Mouse (Mus musculus) embryonic fibroblast, embryonic 13.5 days (primary cell): ENCODE results near the gene Ren1. TPM values are rescaled to one million over a fixed set of nuclear protein-coding genes. Genes with fewer than 3 reads are reported as not detected.

ENCODE experiments used
- H3K27ac ChIP-seq: 2 replicates; pipeline ENCODE4 v1.5.1; 2012; ENCODE audit warnings: low read length, control low read depth, inconsistent platforms; ENCODE audit not compliant: insufficient read depth
- H3K4me1 ChIP-seq: 2 replicates; pipeline ENCODE4 v1.6.1; 2011; ENCODE audit warnings: low read length; ENCODE audit not compliant: control insufficient read depth, insufficient read depth
- H3K4me3 ChIP-seq: 2 replicates; pipeline ENCODE4 v1.5.1; 2011; ENCODE audit warnings: mild to moderate bottlenecking, control low read depth, low read length; ENCODE audit not compliant: insufficient read depth
- CTCF ChIP-seq: IDR thresholded peaks from 2 replicates; pipeline ENCODE4 v1.5.1; 2011; ENCODE audit warnings: mild to moderate bottlenecking, control low read depth, low read length, moderate library complexity, borderline replicate concordance; ENCODE audit not compliant: insufficient read depth
- POLR2A ChIP-seq: IDR thresholded peaks from 2 replicates; pipeline ENCODE4 v1.6.1; 2011; ENCODE audit warnings: low read depth, mild to moderate bottlenecking, control low read depth, low read length, moderate library complexity
- polyA plus RNA-seq: library from polyadenylated mRNA; stranded (reverse); fragments of >200 nt; gene quantifications from 2 replicates; pipeline ENCODE4 v1.2.4, GENCODE M21; 2011; ENCODE audit warnings: low read depth; ENCODE audit not compliant: missing spikeins, insufficient read length

Ren1 gene
- polyA plus RNA-seq, 1 experiment = not detected

DNA sequence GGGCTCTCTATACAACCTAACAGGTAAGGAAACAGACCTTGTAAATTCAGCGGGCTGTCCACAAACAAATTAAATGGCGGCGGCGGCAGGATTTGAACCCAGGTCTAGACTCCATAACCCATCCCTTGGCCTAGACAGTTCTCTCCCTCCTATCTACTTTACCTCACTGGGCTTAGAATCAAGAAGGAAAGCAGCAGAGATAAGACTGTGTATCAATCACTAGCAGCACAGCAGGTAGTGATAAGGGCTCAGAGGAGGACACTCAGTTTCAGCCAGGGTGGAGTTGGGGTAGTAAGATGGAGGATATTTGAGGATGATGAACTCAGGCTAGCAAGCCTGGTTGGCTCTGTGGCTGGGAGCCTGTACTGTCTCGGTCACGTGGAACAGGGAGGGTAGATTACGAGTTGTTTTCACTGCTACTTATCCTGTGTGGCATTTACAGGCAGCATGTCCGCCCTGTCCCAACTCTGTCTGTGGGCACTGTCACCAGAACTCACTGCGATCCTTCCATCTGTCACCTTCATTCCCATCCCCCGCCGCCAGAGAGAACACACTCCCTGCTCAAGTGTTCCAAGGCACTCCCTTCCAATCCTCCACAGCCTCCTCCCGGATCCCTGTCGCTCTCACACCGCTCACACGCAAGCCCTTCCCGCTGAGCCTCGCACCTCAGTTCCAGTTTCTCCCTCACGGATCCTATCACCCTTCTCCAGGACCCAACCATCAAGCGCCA lies 37.4 kb downstream of the Ren1 start:
- TF ChIP-seq CTCF (no peak), POLR2A (no peak)
- no peak overlapping the region for H3K27ac ChIP-seq
- no peaks in the 10 kb centered on the region for H3K4me1 ChIP-seq
- H3K4me3 ChIP-seq = no peak overlapping the region

GRCm38 (mm10) chr1:133394702-133395101 lies 44.4 kb downstream of the Ren1 start:
- TF ChIP-seq CTCF (no peak), POLR2A (no peak)
- no peak overlapping the region for H3K4me3 ChIP-seq
- no peak overlapping the region for H3K27ac ChIP-seq
- no peaks in the 10 kb centered on the region for H3K4me1 ChIP-seq

- H3K27ac ChIP-seq = no peak overlapping the region
These were observed 46.4 kb downstream of the Ren1 start for GRCm38 (mm10) chr1:133396693-133397092.

DNA sequence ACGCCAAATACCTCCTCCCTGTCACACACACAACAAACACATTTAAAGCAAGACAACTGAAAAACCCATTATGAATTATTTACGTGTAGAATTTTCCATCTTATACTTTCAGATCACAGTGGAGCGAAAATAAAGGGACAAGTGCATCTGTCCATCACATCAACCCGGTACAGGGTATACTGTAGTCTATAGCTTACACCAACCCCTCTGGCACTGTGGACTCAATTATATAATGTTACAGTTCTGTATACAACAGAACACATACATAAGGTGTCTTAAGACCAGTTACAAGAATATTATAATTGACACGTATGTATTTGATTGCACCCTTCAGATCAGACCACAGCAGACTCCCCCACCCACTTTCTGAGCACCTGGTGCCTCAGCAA lies 46.8 kb downstream of the Ren1 start:
- Histone ChIP-seq H3K27ac (no peak overlapping the region), H3K4me3 (no peak overlapping the region), H3K4me1 (no peaks in the 10 kb centered on the region)
- TF ChIP-seq CTCF = no peak
- no peak for TF ChIP-seq POLR2A

More at GRCm38 (mm10) chr1:133396693-133397092, 46.4 kb downstream of the Ren1 start:
- Histone ChIP-seq H3K4me3 (no peak overlapping the region), H3K4me1 (no peaks in the 10 kb centered on the region)
- TF ChIP-seq POLR2A (no peak), CTCF (no peak)

DNA sequence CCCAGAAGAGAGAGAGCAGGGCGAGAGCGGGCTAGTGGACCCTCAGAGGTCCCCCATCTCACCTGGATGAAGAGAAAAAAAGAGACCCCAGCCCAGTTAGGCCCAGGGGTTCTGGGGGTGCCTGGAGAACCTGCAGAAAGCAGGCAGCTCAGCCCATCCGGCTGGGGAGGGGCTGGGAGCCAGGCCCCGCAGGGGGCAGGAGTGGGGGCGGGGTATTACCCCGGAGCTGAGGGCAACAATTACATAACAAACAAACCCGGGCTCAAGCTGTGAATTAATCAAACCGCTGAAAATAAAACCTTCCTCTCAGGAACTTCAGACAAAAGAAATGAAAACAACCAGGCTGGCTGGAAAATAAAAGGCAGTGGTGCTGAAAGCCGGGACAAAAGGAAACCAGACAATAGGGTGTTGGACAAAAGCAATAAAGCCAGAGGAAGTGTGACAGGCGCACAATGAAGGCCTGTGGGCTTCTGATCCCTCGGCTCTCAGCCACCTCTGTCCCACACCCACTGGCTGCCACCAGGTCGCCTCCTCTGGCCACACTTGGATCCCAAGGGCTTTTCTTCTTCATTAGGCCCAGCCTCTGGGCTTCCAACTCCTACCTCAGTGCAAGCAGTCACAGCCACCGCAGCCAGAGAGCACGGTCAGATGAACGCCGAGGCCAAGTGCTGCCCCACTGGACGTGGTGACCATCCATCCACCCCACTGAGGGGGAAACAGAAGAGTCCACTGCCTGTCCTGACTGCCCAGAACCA lies 47.4 kb downstream of the Ren1 start:
- Histone ChIP-seq H3K4me1 (no peaks in the 10 kb centered on the region), H3K4me3 (no peak overlapping the region), H3K27ac (no peak overlapping the region)
- no peak for TF ChIP-seq POLR2A
- TF ChIP-seq CTCF = no peak

DNA sequence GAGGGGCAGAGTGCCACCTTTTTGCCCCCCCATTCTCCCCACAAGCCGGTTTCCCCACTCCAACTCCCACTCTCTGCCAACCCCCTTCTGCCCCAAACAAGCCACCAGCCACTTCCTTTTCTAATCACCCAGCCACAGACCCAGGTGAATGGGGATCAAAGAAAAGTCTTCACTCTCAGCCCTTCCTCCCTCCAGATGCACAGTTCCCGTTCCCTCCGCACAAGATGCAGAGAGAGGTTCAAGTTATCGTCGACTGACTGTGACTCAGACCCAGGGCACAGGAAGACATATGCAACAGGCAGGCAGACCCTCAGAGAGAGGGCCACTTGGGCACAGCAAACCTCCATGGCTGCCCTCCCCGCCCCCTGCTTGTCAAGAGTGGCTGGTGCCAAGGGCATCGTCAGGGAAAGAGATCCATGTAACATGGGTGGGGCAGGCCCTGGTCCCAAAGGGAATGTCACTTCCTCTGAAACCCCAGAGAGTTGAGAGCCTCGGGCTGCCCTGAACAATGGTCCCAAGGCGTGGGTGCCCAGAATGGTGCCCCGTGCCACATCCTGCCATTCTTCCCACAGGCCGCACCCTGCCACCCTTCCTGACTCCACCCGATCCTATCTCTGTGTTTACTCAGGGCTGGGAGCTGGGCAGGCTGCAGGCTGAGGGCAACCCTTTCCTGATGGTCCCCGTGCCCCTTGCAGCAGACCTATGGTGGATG lies 49.9 kb downstream of the Ren1 start:
- H3K4me3 ChIP-seq = no peak overlapping the region
- TF ChIP-seq CTCF = no peak
- TF ChIP-seq POLR2A = no peak
- no peak overlapping the region for H3K27ac ChIP-seq
- no peaks in the 10 kb centered on the region for H3K4me1 ChIP-seq

DNA sequence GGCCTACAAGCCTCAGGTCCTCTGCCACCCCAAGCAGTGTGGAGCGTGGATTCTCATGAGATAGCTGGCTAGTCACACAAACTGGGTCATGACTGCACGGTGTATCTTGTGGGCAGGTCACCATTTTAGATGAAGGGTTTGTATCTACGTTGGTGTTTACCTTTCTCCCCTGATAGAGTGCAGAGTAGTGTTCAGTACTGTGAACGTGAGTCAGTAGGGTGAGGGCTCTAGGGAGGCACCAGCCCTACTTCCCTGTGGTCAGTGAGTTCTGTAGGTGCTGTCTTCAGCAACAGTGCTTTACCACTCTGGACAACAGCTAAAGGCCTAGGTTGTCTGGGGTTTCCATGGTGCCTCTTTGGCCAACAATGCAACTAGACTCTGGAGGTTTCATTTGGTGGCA lies 53.7 kb downstream of the Ren1 start:
- no peak for TF ChIP-seq CTCF
- no peak for TF ChIP-seq POLR2A
- no peaks in the 10 kb centered on the region for H3K4me1 ChIP-seq
- no peak overlapping the region for H3K27ac ChIP-seq
- no peak overlapping the region for H3K4me3 ChIP-seq

DNA sequence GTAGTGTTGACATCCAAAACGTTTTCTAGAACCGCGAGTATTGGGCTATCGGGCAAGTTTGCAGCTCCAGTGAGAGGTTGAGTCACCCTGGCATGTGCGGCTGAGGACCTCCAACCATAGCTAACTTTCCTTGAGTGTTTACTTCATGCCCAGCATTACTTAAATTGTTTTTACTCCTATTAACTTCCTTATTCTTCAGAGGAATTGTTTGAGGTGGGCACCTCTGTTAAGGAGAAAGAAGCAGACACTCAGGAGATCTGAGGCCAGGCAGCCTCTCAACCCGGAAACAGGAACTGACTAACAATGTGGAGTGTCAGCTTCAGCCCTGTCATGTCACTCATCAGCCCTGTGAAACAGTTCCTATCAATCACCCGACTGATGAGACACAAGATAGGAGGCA lies 56.3 kb downstream of the Ren1 start:
- Histone ChIP-seq H3K27ac (no peak overlapping the region), H3K4me1 (no peaks in the 10 kb centered on the region), H3K4me3 (no peak overlapping the region)
- no peak for TF ChIP-seq POLR2A
- TF ChIP-seq CTCF = no peak

DNA sequence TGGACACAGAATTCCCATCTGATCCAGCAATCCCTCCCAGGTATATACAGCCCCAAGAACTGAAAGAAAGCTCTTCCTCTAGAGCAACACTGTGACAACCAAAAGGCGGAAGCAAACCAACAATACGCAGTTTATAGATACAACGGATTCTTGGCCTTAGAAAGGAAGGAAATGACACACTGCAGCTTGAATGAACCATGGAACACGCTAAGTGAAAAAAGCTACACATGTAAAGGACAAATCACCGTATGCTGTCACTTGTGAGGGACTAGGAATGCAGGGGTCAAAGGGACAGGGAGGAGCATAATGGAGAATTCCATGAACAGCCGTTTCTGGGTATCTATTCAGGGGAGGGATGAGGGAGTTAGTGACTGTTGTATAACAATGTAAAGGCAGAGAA lies 57.1 kb downstream of the Ren1 start:
- TF ChIP-seq POLR2A (no peak), CTCF (no peak)
- no peak overlapping the region for H3K4me3 ChIP-seq
- no peak overlapping the region for H3K27ac ChIP-seq
- H3K4me1 ChIP-seq = no peaks in the 10 kb centered on the region

DNA sequence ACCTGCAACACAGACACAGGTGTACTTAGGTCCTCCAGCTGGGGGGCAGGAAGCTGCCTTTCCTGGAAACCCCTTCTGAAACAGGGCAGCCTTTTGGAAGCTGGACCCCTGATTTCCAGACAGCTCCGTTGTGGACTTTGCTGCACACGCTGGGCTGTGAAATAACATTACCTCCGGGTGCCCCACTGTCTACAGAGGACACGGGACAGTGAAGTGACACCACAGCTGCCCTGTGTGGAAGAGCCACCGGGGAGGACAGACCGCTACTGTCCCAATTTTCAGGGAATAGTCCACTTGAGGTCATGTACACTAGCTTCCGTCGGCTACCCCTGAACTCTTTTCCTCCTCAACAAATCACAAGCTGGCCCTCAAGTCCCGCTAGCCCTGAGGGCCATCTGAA lies 58.0 kb downstream of the Ren1 start:
- Histone ChIP-seq H3K4me3 (no peak overlapping the region), H3K27ac (no peak overlapping the region), H3K4me1 (no peaks in the 10 kb centered on the region)
- no peak for TF ChIP-seq POLR2A
- no peak for TF ChIP-seq CTCF
